Mouse (Mus musculus) liver, adult 2 months (tissue): ENCODE results near the gene Bhlhe40. TPM values are rescaled to one million over a fixed set of nuclear protein-coding genes. Genes with fewer than 3 reads are reported as not detected.

Source experiments
- DNase-seq: peaks from one replicate; pipeline ENCODE4 v3.0.0-alpha.2; 2011; ENCODE audit warnings: low read depth, low spot score; ENCODE audit errors: extremely low read depth
- H3K27ac ChIP-seq: fragments of 200-500 bp; replicated peaks from 2 replicates; pipeline ENCODE4 v1.5.1; 2012; ENCODE audit warnings: low read depth, mild to moderate bottlenecking, control low read depth, inconsistent platforms, low read length; ENCODE audit not compliant: insufficient read depth
- H3K27me3 ChIP-seq: fragments of 200-500 bp; 2 replicates; pipeline ENCODE4 v1.6.1; 2012; ENCODE audit warnings: mild to moderate bottlenecking, moderate library complexity, low read length, inconsistent platforms; ENCODE audit not compliant: control insufficient read depth, insufficient read depth
- H3K36me3 ChIP-seq: fragments of 200-500 bp; 2 replicates; pipeline ENCODE4 v1.6.1; 2012; ENCODE audit warnings: low read length, inconsistent platforms; ENCODE audit not compliant: control insufficient read depth, insufficient read depth
- H3K4me1 ChIP-seq: fragments of 200-500 bp; 2 replicates; pipeline ENCODE4 v1.6.1; 2011; ENCODE audit warnings: low read length; ENCODE audit not compliant: control insufficient read depth, insufficient read depth
- H3K4me3 ChIP-seq: fragments of 200-500 bp; 2 replicates; pipeline ENCODE4 v1.5.1; 2011; ENCODE audit warnings: low read depth, mild to moderate bottlenecking, control low read depth, low read length, moderate library complexity; ENCODE audit not compliant: insufficient read depth
- H3K79me2 ChIP-seq: fragments of 200-500 bp; 2 replicates; pipeline ENCODE4 v1.6.1; 2012; ENCODE audit warnings: inconsistent platforms, mild to moderate bottlenecking, low read length, moderate library complexity; ENCODE audit not compliant: control insufficient read depth, insufficient read depth
- H3K9ac ChIP-seq: fragments of 200-500 bp; 2 replicates; pipeline ENCODE4 v1.6.1; 2012; ENCODE audit warnings: low read depth, mild to moderate bottlenecking, control low read depth, inconsistent platforms, low read length
- CTCF ChIP-seq: fragments of 200-500 bp; IDR thresholded peaks from 2 replicates; pipeline ENCODE4 v1.5.1; 2011; ENCODE audit warnings: low read depth, low read length, control low read depth
- POLR2A ChIP-seq: fragments of 200-500 bp; IDR thresholded peaks from 2 replicates; pipeline ENCODE4 v1.6.1; 2011; ENCODE audit warnings: low read length, control low read depth; ENCODE audit not compliant: insufficient read depth; ENCODE audit errors: extremely low read depth
- whole genome bisulfite sequencing: fragments of 180-500 bp; shearing (Covaris S2); methylation state at CpG from one replicate; pipeline ENCODE4 v1.1.7; 2018; 5-methylcytosine and 5-hydroxymethylcytosine counted together
- polyA plus RNA-seq: library from polyadenylated mRNA; depleted of rRNA; stranded (reverse); fragments of >200 nt; gene quantifications from 2 replicates; pipeline ENCODE4 v1.2.3, GENCODE M21; 2012
- total RNA-seq: library from RNA; depleted of rRNA; stranded (reverse); fragments of >200 nt; gene quantifications from 2 replicates; pipeline ENCODE4 v1.2.3, GENCODE M21; 2014

The Bhlhe40 gene
- total and polyA plus RNA-seq, 2 experiments, result 17.4 to 33.0 TPM

DNA sequence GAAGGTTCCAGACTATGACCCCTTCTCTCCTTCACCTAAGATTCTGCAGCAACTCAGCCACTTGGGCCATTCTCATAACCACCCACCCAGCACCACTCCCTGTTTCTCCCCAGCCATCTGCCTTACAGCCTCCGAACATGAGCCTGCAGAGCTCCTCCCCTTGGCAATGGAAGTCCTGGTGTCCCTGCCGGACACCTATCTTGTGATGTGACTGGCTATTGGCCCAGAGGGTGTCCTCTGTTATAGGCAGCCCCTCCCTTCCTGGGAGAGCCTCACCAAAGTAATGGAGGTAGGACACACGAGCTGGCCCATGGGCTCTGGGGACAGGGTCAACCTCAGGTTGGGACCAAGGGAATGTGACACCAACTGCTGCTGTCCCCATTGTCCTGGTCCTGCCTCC, 10.4 kb downstream of the Bhlhe40 start:
- Histone ChIP-seq H3K4me3 (no peak overlapping the region), H3K27ac (no peak overlapping the region), H3K79me2 (no peaks in the 10 kb centered on the region), H3K36me3 (peaks cover 7% of the 10 kb centered on the region), H3K4me1 (peaks cover 11% of the 10 kb centered on the region), H3K27me3 (no peaks in the 10 kb centered on the region), H3K9ac (no peak overlapping the region)
- 28% methylated on average over 3 of the region's 3 CpGs for WGBS
- TF ChIP-seq POLR2A (no peak), CTCF (no peak)
- DNase-seq, result no peak

DNA sequence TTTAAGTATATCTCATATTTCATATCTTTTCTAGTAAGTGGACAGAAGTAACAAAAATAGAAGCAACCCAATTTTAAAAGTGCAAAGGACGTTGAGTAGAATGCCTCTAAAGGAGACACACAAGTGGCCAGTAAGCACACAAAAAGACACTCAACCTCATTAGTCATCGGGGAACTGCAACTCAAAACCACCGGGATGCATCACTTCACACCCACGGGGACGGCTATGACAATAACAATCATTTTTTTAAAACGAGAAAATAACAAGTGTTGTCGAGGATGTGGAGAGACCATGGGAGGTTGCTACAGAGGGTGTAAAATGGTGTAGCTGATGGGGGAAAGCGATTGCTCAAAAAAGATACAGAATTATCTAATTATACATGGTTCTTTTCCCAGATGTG, 11.7 kb downstream of the Bhlhe40 start:
- TF ChIP-seq POLR2A, result no peak
- no peak for TF ChIP-seq CTCF
- Histone ChIP-seq H3K9ac (no peak overlapping the region), H3K36me3 (peaks cover under 1% of the 10 kb centered on the region; the same call in 1 of the 2 replicates), H3K4me1 (peaks cover 8% of the 10 kb centered on the region), H3K27ac (no peak overlapping the region), H3K79me2 (no peaks in the 10 kb centered on the region), H3K27me3 (no peaks in the 10 kb centered on the region), H3K4me3 (no peak overlapping the region)
- 82% methylated on average over 8 of the region's 8 CpGs for whole genome bisulfite sequencing
- no peak for DNase-seq

DNA sequence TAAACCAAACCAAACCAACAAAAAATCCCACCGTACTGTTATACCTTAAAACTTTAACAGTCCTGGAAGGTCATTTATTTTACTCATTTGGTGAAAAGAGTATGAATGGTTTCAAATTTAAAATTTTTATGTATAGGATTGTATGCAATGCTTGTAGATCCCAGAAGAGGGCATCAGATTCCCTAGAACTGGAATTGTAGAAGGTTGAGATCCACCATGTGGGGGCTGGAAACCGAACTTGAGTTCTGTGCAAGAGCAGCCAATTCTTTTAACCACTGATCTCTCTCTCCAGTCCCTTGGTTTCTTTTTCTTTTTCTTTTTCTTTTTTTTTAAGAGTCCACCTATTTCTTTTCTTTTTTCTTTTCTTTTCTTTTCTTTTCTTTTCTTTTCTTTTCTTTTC, 13.8 kb downstream of the Bhlhe40 start:
- Histone ChIP-seq H3K36me3 (no peaks in the 10 kb centered on the region), H3K4me3 (no peak overlapping the region), H3K4me1 (no peaks in the 10 kb centered on the region; the same call in 1 of the 2 replicates), H3K9ac (no peak overlapping the region), H3K27me3 (no peaks in the 10 kb centered on the region), H3K27ac (no peak overlapping the region), H3K79me2 (no peaks in the 10 kb centered on the region)
- WGBS, result 98% methylated on average over 2 of the region's 2 CpGs
- TF ChIP-seq CTCF, result no peak
- TF ChIP-seq POLR2A, result no peak
- no peak for DNase-seq

DNA sequence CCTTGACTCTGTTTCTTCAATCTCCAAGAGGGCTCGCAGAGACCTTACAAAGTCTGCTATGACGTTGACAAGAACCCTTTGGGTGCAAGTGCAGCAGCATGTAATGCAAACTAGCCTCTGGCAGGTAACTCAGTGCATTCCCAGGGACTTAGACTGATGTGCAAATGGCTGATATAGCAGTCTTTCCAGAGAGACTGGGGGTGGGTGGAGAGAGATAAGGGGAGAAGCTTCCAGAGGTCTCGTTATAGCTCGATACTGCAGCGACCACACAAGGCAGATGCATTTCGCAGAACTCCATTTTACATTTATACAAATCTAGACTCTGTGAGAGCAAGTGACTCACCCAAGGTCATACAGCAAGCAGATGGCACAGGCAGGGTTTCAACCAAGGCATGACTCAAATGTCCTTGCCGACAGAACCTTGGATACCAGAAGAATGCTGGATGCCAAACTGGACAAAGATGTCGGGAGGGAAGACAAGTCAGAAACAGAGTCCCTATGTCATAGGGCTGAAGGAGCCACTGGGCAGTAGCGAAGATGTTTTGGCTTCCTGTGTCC, 16.4 kb downstream of the Bhlhe40 start:
- Histone ChIP-seq H3K79me2 (no peaks in the 10 kb centered on the region), H3K4me1 (no peaks in the 10 kb centered on the region; the same call in 1 of the 2 replicates), H3K4me3 (no peak overlapping the region), H3K27me3 (no peaks in the 10 kb centered on the region), H3K36me3 (no peaks in the 10 kb centered on the region), H3K27ac (no peak overlapping the region), H3K9ac (no peak overlapping the region)
- whole genome bisulfite sequencing, result 91% methylated on average over 9 of the region's 9 CpGs
- TF ChIP-seq CTCF (no peak), POLR2A (no peak)
- no peak for DNase-seq

DNA sequence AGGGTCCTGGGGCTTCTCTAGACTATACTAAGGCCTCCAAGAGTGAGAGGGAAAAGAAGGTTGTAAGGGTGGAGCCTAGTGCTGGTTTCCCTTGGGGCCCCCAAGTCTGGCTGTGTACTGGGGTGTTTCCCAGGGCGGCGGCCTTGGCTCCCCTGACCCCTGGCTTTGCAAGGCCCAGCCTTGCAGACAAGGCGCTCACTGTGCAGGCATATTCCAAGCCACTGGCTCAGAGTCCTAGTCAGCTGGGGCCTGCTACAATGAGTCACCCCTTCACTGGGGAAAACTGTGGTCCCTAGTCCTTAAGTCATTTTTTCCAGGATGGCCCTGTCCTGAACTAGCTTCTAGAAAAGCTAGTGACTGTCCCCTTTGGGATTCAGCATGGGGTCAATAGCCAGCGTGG, 17.3 kb downstream of the Bhlhe40 start:
- DNase-seq, result no peak
- Histone ChIP-seq H3K36me3 (no peaks in the 10 kb centered on the region), H3K79me2 (no peaks in the 10 kb centered on the region), H3K27ac (no peak overlapping the region), H3K4me1 (peaks cover 2% of the 10 kb centered on the region), H3K27me3 (no peaks in the 10 kb centered on the region), H3K4me3 (no peak overlapping the region), H3K9ac (no peak overlapping the region)
- no peak for TF ChIP-seq CTCF
- TF ChIP-seq POLR2A, result no peak
- WGBS, result 94% methylated on average over 4 of the region's 4 CpGs

DNA sequence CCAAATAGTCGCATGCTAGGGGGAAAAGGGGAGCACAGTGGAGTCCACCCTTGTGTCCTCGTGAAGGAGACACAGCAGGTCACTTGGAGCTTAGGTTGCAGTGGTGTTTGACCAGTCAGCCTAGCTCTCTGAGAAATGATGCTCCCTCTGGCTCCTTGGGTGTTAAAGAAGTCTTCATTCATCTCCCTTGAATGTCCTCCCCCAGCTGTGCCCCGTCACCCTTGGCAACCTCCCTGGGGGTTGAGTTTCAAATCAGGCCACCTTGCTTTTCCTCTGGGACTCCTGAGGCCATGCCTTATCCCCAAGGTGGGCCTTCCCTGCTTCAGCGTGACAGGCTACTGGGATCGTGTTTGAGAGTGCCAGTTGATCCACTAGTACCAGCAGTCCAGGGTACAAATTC, 17.8 kb downstream of the Bhlhe40 start:
- H3K79me2 ChIP-seq, result no peaks in the 10 kb centered on the region
- 76% methylated on average over 5 of the region's 5 CpGs for WGBS
- H3K9ac ChIP-seq, result no peak overlapping the region
- TF ChIP-seq CTCF (no peak), POLR2A (no peak)
- no peaks in the 10 kb centered on the region for H3K36me3 ChIP-seq
- H3K4me1 ChIP-seq, result peaks cover 2% of the 10 kb centered on the region
- DNase-seq, result peak; percentile 60
- H3K27me3 ChIP-seq, result no peaks in the 10 kb centered on the region
- H3K4me3 ChIP-seq, result no peak overlapping the region
- H3K27ac ChIP-seq, result no peak overlapping the region
